Mouse (Mus musculus): ENCODE measurements around the gene Adh6a.

DNA sequence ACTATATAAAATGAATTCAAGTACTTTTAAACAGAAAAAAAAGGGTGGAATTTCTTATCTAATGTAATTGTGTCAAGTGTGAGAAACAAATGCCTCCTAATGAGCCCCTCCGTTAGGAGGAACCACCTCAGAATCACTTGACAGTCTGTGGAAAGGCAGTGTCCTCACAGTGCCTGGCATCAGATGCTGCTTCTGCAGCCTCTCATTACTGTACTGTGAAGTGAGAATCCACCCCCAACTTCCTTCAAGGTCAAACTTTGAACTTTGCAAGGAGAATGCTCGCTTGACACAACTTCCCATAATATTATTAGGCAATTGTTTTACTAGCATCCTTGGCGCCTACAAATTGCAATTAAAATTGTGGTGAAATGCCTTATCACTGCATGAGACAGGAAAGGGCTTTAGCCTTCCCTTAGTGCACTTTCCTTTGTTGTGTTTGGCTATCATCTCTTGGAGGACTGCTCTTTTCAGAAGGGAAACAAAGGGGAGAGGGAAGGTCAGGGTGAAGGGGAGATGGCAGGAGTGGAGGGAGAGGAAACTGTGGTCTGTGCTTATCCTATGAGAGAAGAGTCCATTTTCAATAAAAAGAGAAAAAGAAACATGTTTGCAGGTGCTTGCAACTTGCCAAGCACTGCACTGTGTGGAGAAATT lies 23.1 kb downstream of the Adh6a start:
- no peak for TF ChIP-seq EP300 (IDR thresholded peaks at IDR 0.05; ENCODE audit: low read depth)
- TF ChIP-seq CTCF (IDR thresholded peaks at IDR 0.05; ENCODE audit: low read depth): no peak
